Mouse (Mus musculus) brain, embryonic 14.5 days (tissue): ENCODE data around the gene Pdzd9.

Experiments
- CTCF ChIP-seq: fragments of 200-500 bp; IDR thresholded peaks from 2 replicates; pipeline ENCODE4 v1.5.1; 2012; ENCODE audit warnings: inconsistent platforms, mild to moderate bottlenecking, moderate library complexity, borderline replicate concordance; ENCODE audit not compliant: insufficient read depth, insufficient read length; ENCODE audit errors: extremely low read depth
- POLR2A ChIP-seq: fragments of 200-500 bp; IDR thresholded peaks from 2 replicates; pipeline ENCODE4 v1.6.1; 2012; ENCODE audit warnings: mild to moderate bottlenecking, inconsistent platforms, borderline replicate concordance; ENCODE audit not compliant: poor library complexity, insufficient read depth, insufficient read length, severe bottlenecking; ENCODE audit errors: extremely low read depth

DNA sequence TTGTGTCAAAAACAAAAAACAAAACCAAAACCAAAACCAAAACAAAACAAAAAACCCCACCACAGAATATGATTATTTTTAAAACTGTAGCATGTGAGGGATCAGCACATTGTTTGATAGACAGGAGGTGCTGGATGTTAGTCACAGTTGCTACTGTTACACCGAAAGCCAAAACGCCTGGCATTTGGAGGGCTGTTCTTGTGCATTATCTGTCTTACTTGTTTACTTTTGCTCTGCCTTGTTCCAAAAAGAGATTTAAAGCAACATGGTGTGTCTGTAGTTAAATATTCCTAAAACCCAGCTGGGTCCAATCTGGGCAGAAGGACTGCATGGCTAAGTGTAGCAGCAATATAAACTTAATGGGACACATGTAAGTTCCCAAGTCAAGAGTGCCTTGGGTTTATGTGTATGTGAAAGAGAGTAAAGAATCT, 14.6 kb upstream of the Pdzd9 start:
- TF ChIP-seq CTCF (no peak), POLR2A (no peak)
